Mouse (Mus musculus): ENCODE data around the gene Sh3gl3. TPM values are rescaled to one million over a fixed set of nuclear protein-coding genes. Genes with fewer than 3 reads are reported as not detected.

The Sh3gl3 gene
- total RNA-seq (2017) = not detected in 3 replicates

GRCm38 (mm10) chr7:82173540-82173939 is at the start of gene Sh3gl3:
TSS of gene Sh3gl3 (plus strand) at chr7:82173840.
- ATAC-seq (replicated peaks; ENCODE audit: insufficient number of reproducible peaks, low FRiP score, low TSS enrichment, poor library complexity, severe bottlenecking) = no peak

- no peak for ATAC-seq (replicated peaks; ENCODE audit: insufficient number of reproducible peaks, low FRiP score, low TSS enrichment, poor library complexity, severe bottlenecking)
These were observed 35.4 kb upstream of the Sh3gl3 start for GRCm38 (mm10) chr7:82138196-82138595.

GRCm38 (mm10) chr7:82147151-82147550 is 26.5 kb upstream of the Sh3gl3 start:
- no peak for ATAC-seq (replicated peaks; ENCODE audit: insufficient number of reproducible peaks, low FRiP score, low TSS enrichment, poor library complexity, severe bottlenecking)

GRCm38 (mm10) chr7:82164681-82165080 is 9.0 kb upstream of the Sh3gl3 start:
- no peak for ATAC-seq (replicated peaks; ENCODE audit: insufficient number of reproducible peaks, low FRiP score, low TSS enrichment, poor library complexity, severe bottlenecking)

- ATAC-seq (replicated peaks; ENCODE audit: insufficient number of reproducible peaks, low FRiP score, low TSS enrichment, poor library complexity, severe bottlenecking) = no peak
These were observed 1.1 kb downstream of the Sh3gl3 start for GRCm38 (mm10) chr7:82174571-82175326.

GRCm38 (mm10) chr7:82175327-82175721 is 1.7 kb downstream of the Sh3gl3 start:
- ATAC-seq (replicated peaks; ENCODE audit: insufficient number of reproducible peaks, low FRiP score, low TSS enrichment, poor library complexity, severe bottlenecking) = no peak

- ATAC-seq (replicated peaks; ENCODE audit: insufficient number of reproducible peaks, low FRiP score, low TSS enrichment, poor library complexity, severe bottlenecking) = no peak
These were observed 2.6 kb downstream of the Sh3gl3 start for GRCm38 (mm10) chr7:82176192-82176591.

GRCm38 (mm10) chr7:82177336-82177735 is 3.7 kb downstream of the Sh3gl3 start:
- ATAC-seq (replicated peaks; ENCODE audit: insufficient number of reproducible peaks, low FRiP score, low TSS enrichment, poor library complexity, severe bottlenecking) = no peak

GRCm38 (mm10) chr7:82180919-82181318 is 7.3 kb downstream of the Sh3gl3 start:
- ATAC-seq (replicated peaks; ENCODE audit: insufficient number of reproducible peaks, low FRiP score, low TSS enrichment, poor library complexity, severe bottlenecking) = no peak

- ATAC-seq (replicated peaks; ENCODE audit: insufficient number of reproducible peaks, low FRiP score, low TSS enrichment, poor library complexity, severe bottlenecking) = no peak
These were observed 9.1 kb downstream of the Sh3gl3 start for GRCm38 (mm10) chr7:82182781-82183180.

- ATAC-seq (replicated peaks; ENCODE audit: insufficient number of reproducible peaks, low FRiP score, low TSS enrichment, poor library complexity, severe bottlenecking) = no peak
These were observed 18.0 kb downstream of the Sh3gl3 start for GRCm38 (mm10) chr7:82191604-82192003.

- ATAC-seq (replicated peaks; ENCODE audit: insufficient number of reproducible peaks, low FRiP score, low TSS enrichment, poor library complexity, severe bottlenecking) = no peak
These were observed 18.9 kb downstream of the Sh3gl3 start for GRCm38 (mm10) chr7:82192512-82192911.

GRCm38 (mm10) chr7:82203111-82203510 is 29.5 kb downstream of the Sh3gl3 start:
- no peak for ATAC-seq (replicated peaks; ENCODE audit: insufficient number of reproducible peaks, low FRiP score, low TSS enrichment, poor library complexity, severe bottlenecking)

- ATAC-seq (replicated peaks; ENCODE audit: insufficient number of reproducible peaks, low FRiP score, low TSS enrichment, poor library complexity, severe bottlenecking) = no peak
These were observed 30.6 kb downstream of the Sh3gl3 start for GRCm38 (mm10) chr7:82204014-82204784.

GRCm38 (mm10) chr7:82204975-82205374 is 31.3 kb downstream of the Sh3gl3 start:
- ATAC-seq (replicated peaks; ENCODE audit: insufficient number of reproducible peaks, low FRiP score, low TSS enrichment, poor library complexity, severe bottlenecking) = no peak

- ATAC-seq (replicated peaks; ENCODE audit: insufficient number of reproducible peaks, low FRiP score, low TSS enrichment, poor library complexity, severe bottlenecking) = no peak
These were observed 33.1 kb downstream of the Sh3gl3 start for GRCm38 (mm10) chr7:82206787-82207186.

GRCm38 (mm10) chr7:82221380-82221933 is 47.8 kb downstream of the Sh3gl3 start:
- no peak for ATAC-seq (replicated peaks; ENCODE audit: insufficient number of reproducible peaks, low FRiP score, low TSS enrichment, poor library complexity, severe bottlenecking)

- ATAC-seq (replicated peaks; ENCODE audit: insufficient number of reproducible peaks, low FRiP score, low TSS enrichment, poor library complexity, severe bottlenecking) = no peak
These were observed 50.5 kb downstream of the Sh3gl3 start for GRCm38 (mm10) chr7:82223906-82224846.

GRCm38 (mm10) chr7:82233201-82233600 is 59.6 kb downstream of the Sh3gl3 start:
- ATAC-seq (replicated peaks; ENCODE audit: insufficient number of reproducible peaks, low FRiP score, low TSS enrichment, poor library complexity, severe bottlenecking) = no peak

Data from monocyte, adult 5-6 weeks (primary cell).